Mouse (Mus musculus): ENCODE data around the gene Tfap2e. TPM values are rescaled to one million over a fixed set of nuclear protein-coding genes. Genes with fewer than 3 reads are reported as not detected.
A peak's percentile ranks its signal among the peaks of the same experiment; 100 is the strongest.

Tfap2e gene
- polyA plus RNA-seq, 1 experiment from 2014 or later, result 1.0 TPM

- ATAC-seq (ENCODE audit: low FRiP score, low TSS enrichment), result no peak
- 68% methylated on average over 5 of the region's 5 CpGs for WGBS
Measured at GRCm38 (mm10) chr4:126682298-126682697, 53.7 kb downstream of the Tfap2e start.

GRCm38 (mm10) chr4:126677054-126678003, 58.7 kb downstream of the Tfap2e start, which contains the start of gene Psmb2:
Psmb2 (plus strand) TSS chr4:126677630.
- Histone ChIP-seq H3K27me3 (ENCODE audit: control insufficient read depth, insufficient read depth, low read length) (no peaks in the 10 kb centered on the region), H3K36me3 (ENCODE audit: control insufficient read depth, insufficient read depth, low read length) (no peaks in the 10 kb centered on the region), H3K9ac (ENCODE audit: low read length) (peak within 1 kb of the TSS; percentile 98), H3K9me3 (ENCODE audit: control insufficient read depth, low read length) (no peaks in the 10 kb centered on the region), H3K4me2 (replicated peaks; ENCODE audit: low read depth) (peak within 1 kb of the TSS; percentile 80), H3K4me1 (replicated peaks; ENCODE audit: control insufficient read depth, insufficient read depth) (0 out of 2 replicates have a peak, but pooled peaks cover 2% of the 10 kb centered on the region), H3K27ac (replicated peaks) (peak within 1 kb of the TSS; percentile 80; the same call in 1 of the 2 replicates), H3K4me3 (ENCODE audit: low read depth, low read length) (peak within 1 kb of the TSS; percentile 100)
- WGBS, result 2% methylated on average over 48 of the region's 48 CpGs
- TF ChIP-seq EP300 (optimal IDR thresholded peaks at IDR 0.05) (peak; percentile 99), CTCF (IDR thresholded peaks at IDR 0.05; ENCODE audit: low read depth) (no peak)
- ATAC-seq (ENCODE audit: low FRiP score, low TSS enrichment) (peak; percentile 98), DNase-seq (ENCODE audit: low spot score) (peak; percentile 99)

More at GRCm38 (mm10) chr4:126682298-126682697, 53.7 kb downstream of the Tfap2e start:
- no peak overlapping the region for H3K4me2 ChIP-seq (replicated peaks; ENCODE audit: low read depth)
- peaks cover 3% of the 10 kb centered on the region for H3K36me3 ChIP-seq (ENCODE audit: control insufficient read depth, insufficient read depth, low read length)
- DNase-seq (ENCODE audit: low spot score), result no peak
- no peak overlapping the region for H3K4me3 ChIP-seq (ENCODE audit: low read depth, low read length)
- no peaks in the 10 kb centered on the region for H3K27me3 ChIP-seq (ENCODE audit: control insufficient read depth, insufficient read depth, low read length)
- no peaks in the 10 kb centered on the region for H3K9me3 ChIP-seq (ENCODE audit: control insufficient read depth, low read length)
- H3K4me1 ChIP-seq (replicated peaks; ENCODE audit: control insufficient read depth, insufficient read depth), result 0 out of 2 replicates have a peak, but pooled peaks cover 2% of the 10 kb centered on the region
- no peak overlapping the region for H3K9ac ChIP-seq (ENCODE audit: low read length)
- TF ChIP-seq CTCF (IDR thresholded peaks at IDR 0.05; ENCODE audit: low read depth) (no peak), EP300 (optimal IDR thresholded peaks at IDR 0.05) (no peak)
- H3K27ac ChIP-seq (replicated peaks), result no peak overlapping the region

- H3K4me1 ChIP-seq (replicated peaks; ENCODE audit: control insufficient read depth, insufficient read depth), result no peaks in the 10 kb centered on the region
- DNase-seq (ENCODE audit: low spot score) (no peak), ATAC-seq (ENCODE audit: low FRiP score, low TSS enrichment) (no peak)
- H3K9me3 ChIP-seq (ENCODE audit: control insufficient read depth, low read length), result 0 out of 2 replicates have a peak, but pooled peaks cover 3% of the 10 kb centered on the region
- WGBS, result 95% methylated on average over 2 of the region's 2 CpGs
- H3K4me2 ChIP-seq (replicated peaks; ENCODE audit: low read depth), result no peak overlapping the region
- H3K27me3 ChIP-seq (ENCODE audit: control insufficient read depth, insufficient read depth, low read length), result no peaks in the 10 kb centered on the region
- TF ChIP-seq CTCF (IDR thresholded peaks at IDR 0.05; ENCODE audit: low read depth), result peak; percentile 37; the same call in 1 of the 2 replicates
- no peak for TF ChIP-seq EP300 (optimal IDR thresholded peaks at IDR 0.05)
- no peaks in the 10 kb centered on the region for H3K36me3 ChIP-seq (ENCODE audit: control insufficient read depth, insufficient read depth, low read length)
- H3K9ac ChIP-seq (ENCODE audit: low read length), result no peak overlapping the region
- H3K4me3 ChIP-seq (ENCODE audit: low read depth, low read length), result no peak overlapping the region
- H3K27ac ChIP-seq (replicated peaks), result no peak overlapping the region
Measured at GRCm38 (mm10) chr4:126667075-126667474, 69.0 kb downstream of the Tfap2e start.

Other genes starting within 250 kb of the Tfap2e start
- gene Ago4, start 202.8 kb downstream of the Tfap2e start, polyA plus RNA-seq (2015; fragmentation: Nextera tagmentation; extraction: Ambion mirVana), result 1.6 and 1.7 TPM in 2 replicates
- gene Clspn, start 179.3 kb downstream of the Tfap2e start, polyA plus RNA-seq (2015; fragmentation: Nextera tagmentation; extraction: Ambion mirVana), result 5.9 and 8.9 TPM in 2 replicates
- 1.5 and 1.9 TPM in 2 replicates for gene 5730409E04Rik, start 126.4 kb downstream of the Tfap2e start, polyA plus RNA-seq (2015; fragmentation: Nextera tagmentation; extraction: Ambion mirVana)
- 366 and 389 TPM in 2 replicates for gene Psmb2, start 58.6 kb downstream of the Tfap2e start, polyA plus RNA-seq (2015; fragmentation: Nextera tagmentation; extraction: Ambion mirVana)
- gene Ncdn, start 17.2 kb upstream of the Tfap2e start, polyA plus RNA-seq (2015; fragmentation: Nextera tagmentation; extraction: Ambion mirVana), result 13.4 and 14.5 TPM in 2 replicates
- gene AU040320, start 17.3 kb upstream of the Tfap2e start, polyA plus RNA-seq (2015; fragmentation: Nextera tagmentation; extraction: Ambion mirVana), result 18.2 and 20.2 TPM in 2 replicates
- 6.7 and 7.1 TPM in 2 replicates for gene Zmym4, start 231.9 kb upstream of the Tfap2e start, polyA plus RNA-seq (2015; fragmentation: Nextera tagmentation; extraction: Ambion mirVana)